Mouse (Mus musculus) spleen, adult 2 months (tissue): ENCODE measurements around the gene Garnl3.

ENCODE experiments used
- CTCF ChIP-seq: fragments of 200-500 bp; IDR thresholded peaks from 2 replicates; pipeline ENCODE4 v1.5.1; 2011; ENCODE audit warnings: mild to moderate bottlenecking, inconsistent platforms; ENCODE audit not compliant: insufficient read depth, insufficient read length, insufficient replicate concordance; ENCODE audit errors: extremely low read depth
- POLR2A ChIP-seq: fragments of 200-500 bp; IDR thresholded peaks from 2 replicates; pipeline ENCODE4 v1.6.1; 2011; ENCODE audit warnings: low read depth, low read length, inconsistent platforms

DNA sequence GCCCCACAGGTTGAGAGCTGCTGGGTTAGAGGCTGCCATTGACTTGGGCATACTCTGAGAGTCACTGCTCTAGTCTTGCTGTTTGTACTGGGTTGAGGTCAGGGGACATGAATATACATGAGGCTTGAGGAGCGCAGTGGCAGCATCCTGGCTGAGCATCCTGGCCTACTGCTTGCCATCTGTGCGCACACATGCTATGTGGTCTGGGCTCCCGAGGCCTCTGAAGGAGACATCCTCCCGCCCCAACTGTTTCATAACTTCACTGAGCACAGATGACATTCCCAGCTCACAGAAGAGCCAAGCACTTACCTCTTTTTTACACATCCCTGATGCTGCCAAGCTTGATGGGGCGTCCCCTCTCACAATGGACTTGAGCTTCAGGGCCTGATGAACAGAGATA, 116.6 kb downstream of the Garnl3 start:
- TF ChIP-seq CTCF (no peak), POLR2A (no peak)
